Mouse (Mus musculus) neural tube, embryonic 12.5 days (tissue): ENCODE measurements at regions not wholly inside any gene's neighbourhood (a gene's known extent, or its start where the extent isn't known, plus 50 kb on each side); places are given as distances from the start of the nearest gene placed in this dataset.
A peak's percentile ranks its signal among the peaks of the same experiment; 100 is the strongest.
"Not testable (repeated sequence)": the region's sequence is repeated elsewhere in the genome, so short reads cannot be mapped to it uniquely, and the experiment has no call there.

ENCODE experiments used
- ATAC-seq: fragments of 200-750 bp; cut with Nextera tagmentation; 2 replicates; pipeline ENCODE4 v1.8.0; 2017; ENCODE audit warnings: low read depth, mild to moderate bottlenecking, moderate TSS enrichment, moderate library complexity; ENCODE audit not compliant: low FRiP score
- H3K27ac ChIP-seq: fragments of 300-500 bp; sonication (generic); 2 replicates; pipeline ENCODE4 v1.5.1; 2016
- H3K27me3 ChIP-seq: fragments of 300-500 bp; sonication (generic); replicated peaks from 2 replicates; pipeline ENCODE4 v1.6.1; 2016; ENCODE audit warnings: mild to moderate bottlenecking
- H3K36me3 ChIP-seq: fragments of 300-500 bp; sonication (generic); 2 replicates; pipeline ENCODE4 v1.6.1; 2016; ENCODE audit warnings: mild to moderate bottlenecking
- H3K4me1 ChIP-seq: fragments of 300-500 bp; sonication (generic); 2 replicates; pipeline ENCODE4 v1.6.1; 2016
- H3K4me2 ChIP-seq: fragments of 300-500 bp; sonication (generic); replicated peaks from 2 replicates; pipeline ENCODE4 v1.6.1; 2016; ENCODE audit warnings: mild to moderate bottlenecking
- H3K4me3 ChIP-seq: fragments of 300-500 bp; sonication (generic); 2 replicates; pipeline ENCODE4 v1.5.1; 2016
- H3K9ac ChIP-seq: fragments of 300-500 bp; sonication (generic); 2 replicates; pipeline ENCODE4 v1.6.1; 2016; ENCODE audit warnings: mild to moderate bottlenecking
- H3K9me3 ChIP-seq: fragments of 300-500 bp; sonication (generic); 2 replicates; pipeline ENCODE4 v1.6.1; 2016; ENCODE audit warnings: mild to moderate bottlenecking
- WGBS: fragments of 180-500 bp; shearing (Covaris S2); methylation state at CpG from one replicate; pipeline ENCODE4 v1.1.7; 2016; 5-methylcytosine and 5-hydroxymethylcytosine counted together

GRCm38 (mm10) chr14:112534971-112535370 is 779.4 kb upstream of the Tpm3-rs7 start:
- H3K27ac ChIP-seq, H3K36me3 ChIP-seq, H3K27me3 ChIP-seq, H3K4me2 ChIP-seq, H3K4me1 ChIP-seq, H3K9ac ChIP-seq, ATAC-seq, H3K4me3 ChIP-seq, H3K9me3 ChIP-seq: not testable (repeated sequence)
- WGBS = 79% methylated on average over 1 of the region's 1 CpGs

GRCm38 (mm10) chr14:112535914-112536313 is 778.5 kb upstream of the Tpm3-rs7 start:
- Histone ChIP-seq H3K27ac (no peak overlapping the region), H3K27me3 (no peaks in the 10 kb centered on the region), H3K9ac (no peak overlapping the region), H3K36me3 (no peaks in the 10 kb centered on the region), H3K4me3 (no peak overlapping the region), H3K4me2 (no peak overlapping the region), H3K9me3 (no peaks in the 10 kb centered on the region), H3K4me1 (no peaks in the 10 kb centered on the region)
- ATAC-seq = no peak
- 79% methylated on average over 3 of the region's 3 CpGs for WGBS

GRCm38 (mm10) chr14:112542261-112542660 is 772.1 kb upstream of the Tpm3-rs7 start:
- Histone ChIP-seq H3K9ac (no peak overlapping the region), H3K4me3 (no peak overlapping the region), H3K4me1 (no peaks in the 10 kb centered on the region), H3K27ac (no peak overlapping the region), H3K27me3 (no peaks in the 10 kb centered on the region), H3K9me3 (no peaks in the 10 kb centered on the region), H3K36me3 (no peaks in the 10 kb centered on the region), H3K4me2 (no peak overlapping the region)
- 86% methylated on average over 1 of the region's 1 CpGs for WGBS
- no peak for ATAC-seq

- H3K9me3 ChIP-seq = no peaks in the 10 kb centered on the region
- H3K9ac ChIP-seq = no peak overlapping the region
- H3K27me3 ChIP-seq = no peaks in the 10 kb centered on the region
- no peak overlapping the region for H3K4me2 ChIP-seq
- H3K27ac ChIP-seq = no peak overlapping the region
- no peaks in the 10 kb centered on the region for H3K4me1 ChIP-seq
- H3K4me3 ChIP-seq = no peak overlapping the region
- WGBS = 91% methylated on average over 6 of the region's 6 CpGs
- no peaks in the 10 kb centered on the region for H3K36me3 ChIP-seq
- no peak for ATAC-seq
Observed at GRCm38 (mm10) chr14:112548798-112549197, 765.6 kb upstream of the Tpm3-rs7 start.

GRCm38 (mm10) chr14:112562246-112562645 is 752.2 kb upstream of the Tpm3-rs7 start:
- 92% methylated on average over 2 of the region's 2 CpGs for WGBS
- Histone ChIP-seq H3K4me2 (no peak overlapping the region), H3K36me3 (no peaks in the 10 kb centered on the region), H3K27me3 (no peaks in the 10 kb centered on the region), H3K9ac (no peak overlapping the region), H3K9me3 (no peaks in the 10 kb centered on the region), H3K4me3 (no peak overlapping the region), H3K4me1 (no peaks in the 10 kb centered on the region), H3K27ac (no peak overlapping the region)
- ATAC-seq = no peak

GRCm38 (mm10) chr14:112594715-112595114 is 719.7 kb upstream of the Tpm3-rs7 start:
- H3K9me3 ChIP-seq = no peaks in the 10 kb centered on the region
- H3K27ac ChIP-seq = no peak overlapping the region
- no peaks in the 10 kb centered on the region for H3K27me3 ChIP-seq
- 88% methylated on average over 6 of the region's 6 CpGs for WGBS
- H3K36me3 ChIP-seq = no peaks in the 10 kb centered on the region
- ATAC-seq = no peak
- H3K4me1 ChIP-seq = no peaks in the 10 kb centered on the region
- no peak overlapping the region for H3K4me2 ChIP-seq
- H3K9ac ChIP-seq = no peak overlapping the region
- no peak overlapping the region for H3K4me3 ChIP-seq

- no peaks in the 10 kb centered on the region for H3K9me3 ChIP-seq
- no peak overlapping the region for H3K27ac ChIP-seq
- H3K4me2 ChIP-seq = no peak overlapping the region
- H3K4me3 ChIP-seq = no peak overlapping the region
- WGBS = 93% methylated on average over 2 of the region's 2 CpGs
- no peak overlapping the region for H3K9ac ChIP-seq
- H3K36me3 ChIP-seq = no peaks in the 10 kb centered on the region
- no peaks in the 10 kb centered on the region for H3K27me3 ChIP-seq
- no peaks in the 10 kb centered on the region for H3K4me1 ChIP-seq
- no peak for ATAC-seq
Observed at GRCm38 (mm10) chr14:112620701-112621100, 693.7 kb upstream of the Tpm3-rs7 start.

GRCm38 (mm10) chr14:112657634-112658033 is 656.8 kb upstream of the Tpm3-rs7 start:
- WGBS = 83% methylated on average over 2 of the region's 2 CpGs
- no peaks in the 10 kb centered on the region for H3K27me3 ChIP-seq

GRCm38 (mm10) chr14:112659819-112660218 is 654.6 kb upstream of the Tpm3-rs7 start:
- no peaks in the 10 kb centered on the region for H3K27me3 ChIP-seq
- no peaks in the 10 kb centered on the region for H3K4me1 ChIP-seq
- H3K9ac ChIP-seq = no peak overlapping the region
- H3K27ac ChIP-seq = no peak overlapping the region
- H3K4me2 ChIP-seq = no peak overlapping the region
- no peaks in the 10 kb centered on the region for H3K36me3 ChIP-seq
- no peak for ATAC-seq
- no peak overlapping the region for H3K4me3 ChIP-seq
- no peaks in the 10 kb centered on the region for H3K9me3 ChIP-seq
- WGBS = 98% methylated on average over 1 of the region's 1 CpGs

More at GRCm38 (mm10) chr14:112657634-112658033, 656.8 kb upstream of the Tpm3-rs7 start:
- H3K4me3 ChIP-seq = no peak overlapping the region
- no peaks in the 10 kb centered on the region for H3K4me1 ChIP-seq
- no peak overlapping the region for H3K4me2 ChIP-seq
- no peaks in the 10 kb centered on the region for H3K9me3 ChIP-seq
- ATAC-seq = no peak
- no peak overlapping the region for H3K9ac ChIP-seq
- no peak overlapping the region for H3K27ac ChIP-seq
- H3K36me3 ChIP-seq = no peaks in the 10 kb centered on the region

GRCm38 (mm10) chr14:112680684-112681083 is 633.7 kb upstream of the Tpm3-rs7 start:
- Histone ChIP-seq H3K27me3 (no peaks in the 10 kb centered on the region), H3K4me1 (no peaks in the 10 kb centered on the region), H3K9me3 (no peaks in the 10 kb centered on the region), H3K27ac (no peak overlapping the region), H3K9ac (no peak overlapping the region), H3K36me3 (no peaks in the 10 kb centered on the region), H3K4me3 (no peak overlapping the region), H3K4me2 (no peak overlapping the region)
- 72% methylated on average over 2 of the region's 2 CpGs for WGBS
- ATAC-seq = no peak

GRCm38 (mm10) chr14:112686037-112686436 is 628.4 kb upstream of the Tpm3-rs7 start:
- no peak for ATAC-seq
- Histone ChIP-seq H3K27me3 (no peaks in the 10 kb centered on the region), H3K9me3 (no peaks in the 10 kb centered on the region), H3K4me2 (no peak overlapping the region), H3K36me3 (no peaks in the 10 kb centered on the region), H3K4me1 (no peaks in the 10 kb centered on the region), H3K27ac (no peak overlapping the region), H3K9ac (no peak overlapping the region), H3K4me3 (no peak overlapping the region)
- WGBS = 72% methylated on average over 2 of the region's 2 CpGs

- H3K4me1 ChIP-seq = no peaks in the 10 kb centered on the region
- H3K27me3 ChIP-seq = no peaks in the 10 kb centered on the region
- H3K9ac ChIP-seq = no peak overlapping the region
- H3K4me2 ChIP-seq = no peak overlapping the region
- H3K27ac ChIP-seq = no peak overlapping the region
- 67% methylated on average over 10 of the region's 10 CpGs for WGBS
- H3K9me3 ChIP-seq = no peaks in the 10 kb centered on the region
- no peak overlapping the region for H3K4me3 ChIP-seq
- no peaks in the 10 kb centered on the region for H3K36me3 ChIP-seq
- ATAC-seq = peak; percentile 63
Observed at GRCm38 (mm10) chr14:112719513-112719912, 594.9 kb upstream of the Tpm3-rs7 start.
